Mouse (Mus musculus) cortical plate, adult 2 months (tissue): ENCODE data around the gene Atp6v0d1.

ENCODE experiments used
- CTCF ChIP-seq: fragments of 200-500 bp; IDR thresholded peaks from 2 replicates; pipeline ENCODE4 v1.5.1; 2011; ENCODE audit warnings: mild to moderate bottlenecking, control low read depth, low read length; ENCODE audit not compliant: insufficient read depth; ENCODE audit errors: extremely low read depth
- POLR2A ChIP-seq: fragments of 200-500 bp; IDR thresholded peaks from 2 replicates; pipeline ENCODE4 v1.6.1; 2011; ENCODE audit warnings: mild to moderate bottlenecking, low read length, control low read depth; ENCODE audit not compliant: insufficient read depth; ENCODE audit errors: extremely low read depth

DNA sequence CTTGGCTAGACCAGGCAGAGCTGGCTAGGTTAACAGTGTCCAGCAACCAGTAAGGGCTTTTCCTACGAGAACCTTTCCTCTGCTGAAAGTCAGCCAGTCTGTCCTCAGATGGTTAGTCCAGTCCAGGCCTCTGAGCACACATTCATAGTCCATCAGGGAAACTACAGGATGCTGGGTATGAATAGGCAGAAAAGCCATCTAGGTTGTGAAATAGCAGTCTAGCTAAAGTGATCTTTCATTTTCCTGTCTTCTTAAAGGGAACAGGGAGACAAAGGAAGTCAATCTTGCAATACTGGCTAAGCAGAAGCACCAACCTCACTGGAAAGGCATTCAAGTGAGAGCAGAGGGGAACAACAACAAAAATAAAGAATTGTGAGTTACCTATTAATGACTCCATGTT, 13.0 kb downstream of the Atp6v0d1 start:
- TF ChIP-seq POLR2A = no peak
- TF ChIP-seq CTCF = no peak
